Mouse (Mus musculus) heart, adult 2 months (tissue): ENCODE data around the gene Hdac9.

Experiments used
- CTCF ChIP-seq: fragments of 200-600 bp; IDR thresholded peaks from 2 replicates; pipeline ENCODE4 v1.8.1; 2022; ENCODE audit warnings: antibody characterized with exemption, mild to moderate bottlenecking, moderate library complexity
- POLR2A ChIP-seq: fragments of 200-500 bp; IDR thresholded peaks from 2 replicates; pipeline ENCODE4 v1.6.1; 2011; ENCODE audit warnings: mild to moderate bottlenecking, low read depth, low read length, control low read depth; ENCODE audit not compliant: insufficient read depth

- TF ChIP-seq CTCF (no peak), POLR2A (no peak)
These were observed 569.4 kb downstream of the Hdac9 start for GRCm38 (mm10) chr12:34347529-34347928.
